Mouse (Mus musculus): ENCODE data around the gene Fam47c. TPM values are rescaled to one million over a fixed set of nuclear protein-coding genes. Genes with fewer than 3 reads are reported as not detected.

Fam47c gene
- polyA plus RNA-seq (2012; rRNA removed), result not detected in 2 replicates

DNA sequence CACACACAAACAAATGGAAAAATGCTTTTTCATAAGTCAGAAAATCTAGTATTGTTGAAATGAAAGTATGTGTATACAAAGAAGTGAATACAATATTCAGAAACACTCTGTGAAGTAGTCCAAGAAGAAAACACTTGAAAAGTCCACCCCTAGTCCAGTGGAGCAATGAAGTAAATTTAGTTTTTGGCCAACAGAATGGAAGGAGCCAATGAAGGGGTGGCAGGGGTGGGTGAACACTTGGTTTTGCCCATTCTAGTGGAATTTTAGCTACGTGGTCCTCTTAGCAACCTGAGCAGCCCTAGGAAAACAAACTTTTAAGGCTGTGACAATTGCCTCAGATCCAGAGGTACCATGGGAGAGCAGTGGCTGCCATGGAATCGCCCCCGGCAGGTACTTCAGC is at the start of gene Fam47c:
Fam47c (plus strand) TSS at position 301 of the 400 bp plus-strand sequence.

Other genes starting within 250 kb of the Fam47c start
- gene Prrg1, start 153.9 kb upstream of the Fam47c start, polyA plus RNA-seq (2012; rRNA removed), result 1.6 and 1.7 TPM in 2 replicates

Data from liver, embryonic 14 days (tissue).